Comparison of ENCODE assay signal across 16 mouse cellular contexts in the genomic region with DNA sequence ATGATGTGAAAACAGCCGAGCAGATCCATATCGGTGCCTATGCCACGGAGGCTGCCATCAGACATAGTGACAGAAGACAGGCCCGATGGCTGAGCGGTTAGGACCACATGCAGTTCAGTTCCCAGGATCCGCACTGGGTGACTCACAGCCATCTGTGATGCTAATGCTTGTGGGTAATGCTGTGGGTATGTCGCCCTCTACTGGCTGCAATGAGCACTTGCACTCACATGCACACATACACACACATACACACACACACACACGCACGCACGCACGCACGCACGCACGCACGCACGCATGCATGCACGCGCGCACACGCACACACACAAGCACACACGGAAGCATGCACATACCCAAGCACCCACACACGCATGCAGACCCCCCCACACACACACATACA.
DNase-seq lines count a peak whose midpoint lies in the region; ATAC-seq and TF ChIP-seq lines count a peak whose summit lies in the region.
"Had no signal": no experiment of that assay in that cellular context is flagged by ENCODE, and none has a peak within 500 bp of the region (broad histone marks: within the 10 kb centered on the region; RNA-seq: fewer than 3 reads in every experiment).

No protein-coding gene starts in this region.

- ATAC-seq in kidney, postnatal 0 days (replicated peaks; ENCODE audit: low FRiP score, low read depth): no peak
- ATAC-seq in kidney, embryonic 14.5 days (ENCODE audit: low FRiP score, low TSS enrichment): no peak
- ATAC-seq in midbrain, postnatal 0 days (ENCODE audit: low FRiP score): no peak
- no peak for ATAC-seq in midbrain, embryonic 15.5 days (replicated peaks)
- no peak for ATAC-seq in liver, postnatal 0 days
- ATAC-seq: activated CD4-positive, CD25-positive, alpha-beta regulatory T cell, adult 4 months had no signal

- TF ChIP-seq CTCF in kidney, postnatal 0 days (IDR thresholded peaks at IDR 0.05; ENCODE audit: low read depth): peak; percentile 25; the same call in 1 of the 2 replicates
- peak; percentile 42 for TF ChIP-seq CTCF in midbrain, postnatal 0 days (IDR thresholded peaks at IDR 0.05)
- peak; percentile 5 to 32 (median 14); a peak in 4 of 6 replicates for TF ChIP-seq CTCF in MEL (IDR thresholded peaks at IDR 0.05 in 2 of 3, conservative IDR thresholded peaks at IDR 0.05 in 1 of 3; ENCODE audit: control insufficient read depth in 1 of 3, insufficient read depth in 1 of 3, low read depth in 2 of 3, low read length in 3 of 3, poor library complexity in 1 of 3, severe bottlenecking in 1 of 3)
- TF ChIP-seq CTCF in liver, postnatal 0 days (IDR thresholded peaks at IDR 0.05; ENCODE audit: low read depth): peak; percentile 51

- H3K4me3 ChIP-seq in kidney, postnatal 0 days (replicated peaks; ENCODE audit: low read depth, low read length): no peak overlapping the region
- H3K4me3 ChIP-seq in kidney, embryonic 14.5 days (ENCODE audit: low read length): no peak overlapping the region
- H3K4me3 ChIP-seq in midbrain, postnatal 0 days (ENCODE audit: low read depth, low read length): no peak overlapping the region
- H3K4me3 ChIP-seq in midbrain, embryonic 15.5 days: no peak overlapping the region
- no peak overlapping the region for H3K4me3 ChIP-seq in MEL (ENCODE audit: control insufficient read depth in 1 of 2, insufficient read depth in 1 of 2, low read depth in 2 of 2, low read length in 2 of 2)
- no peak overlapping the region for H3K4me3 ChIP-seq in liver, postnatal 0 days (ENCODE audit: low read depth, low read length)
- H3K4me3 ChIP-seq: erythroblast, embryonic 14.5 days; limb, embryonic 12.5 days; neural tube, embryonic 13.5 days had no signal

- no peak overlapping the region for H3K27ac ChIP-seq in kidney, postnatal 0 days
- H3K27ac ChIP-seq in kidney, embryonic 14.5 days (ENCODE audit: low read depth, low read length): no peak overlapping the region
- no peak overlapping the region for H3K27ac ChIP-seq in midbrain, postnatal 0 days (ENCODE audit: low read depth, low read length)
- no peak overlapping the region for H3K27ac ChIP-seq in midbrain, embryonic 15.5 days
- no peak overlapping the region for H3K27ac ChIP-seq in MEL (ENCODE audit: control insufficient read depth, low read depth, low read length)
- no peak overlapping the region for H3K27ac ChIP-seq in liver, postnatal 0 days (ENCODE audit: low read depth)
- H3K27ac ChIP-seq: limb, embryonic 12.5 days; neural tube, embryonic 13.5 days had no signal

- no peak for TF ChIP-seq RAD21 in MEL (IDR thresholded peaks at IDR 0.05; ENCODE audit: low read depth, low read length)

- H3K9ac ChIP-seq in kidney, postnatal 0 days (ENCODE audit: low read depth, low read length): no peak overlapping the region
- H3K9ac ChIP-seq in kidney, embryonic 14.5 days (ENCODE audit: low read depth, low read length): no peak overlapping the region
- H3K9ac ChIP-seq in midbrain, postnatal 0 days (replicated peaks; ENCODE audit: low read length, poor library complexity, severe bottlenecking): no peak overlapping the region
- H3K9ac ChIP-seq in midbrain, embryonic 15.5 days: no peak overlapping the region
- no peak overlapping the region for H3K9ac ChIP-seq in MEL (ENCODE audit: control insufficient read depth, low read depth, low read length, poor library complexity, severe bottlenecking)
- H3K9ac ChIP-seq in liver, postnatal 0 days (replicated peaks): no peak overlapping the region
- H3K9ac ChIP-seq: limb, embryonic 12.5 days; neural tube, embryonic 13.5 days had no signal

- no peaks in the 10 kb centered on the region for H3K79me2 ChIP-seq in MEL (ENCODE audit: control insufficient read depth, insufficient read depth, low read length, poor library complexity)

- H3K4me2 ChIP-seq in kidney, postnatal 0 days (ENCODE audit: low read length): no peak overlapping the region
- H3K4me2 ChIP-seq in kidney, embryonic 14.5 days (replicated peaks; ENCODE audit: low read depth, low read length): no peak overlapping the region
- H3K4me2 ChIP-seq in midbrain, postnatal 0 days (ENCODE audit: low read depth, low read length, poor library complexity, severe bottlenecking): no peak overlapping the region
- H3K4me2 ChIP-seq in midbrain, embryonic 15.5 days: no peak overlapping the region
- no peak overlapping the region for H3K4me2 ChIP-seq in liver, postnatal 0 days (ENCODE audit: low read depth, low read length)
- H3K4me2 ChIP-seq: limb, embryonic 12.5 days; neural tube, embryonic 13.5 days had no signal

- no peaks in the 10 kb centered on the region for H3K9me3 ChIP-seq in kidney, postnatal 0 days (replicated peaks; ENCODE audit: low read length)
- no peaks in the 10 kb centered on the region for H3K9me3 ChIP-seq in kidney, embryonic 14.5 days (ENCODE audit: control insufficient read depth, low read length)
- H3K9me3 ChIP-seq in midbrain, postnatal 0 days (ENCODE audit: low read length): no peaks in the 10 kb centered on the region
- H3K9me3 ChIP-seq in midbrain, embryonic 15.5 days: no peaks in the 10 kb centered on the region
- no peaks in the 10 kb centered on the region for H3K9me3 ChIP-seq in MEL (replicated peaks; ENCODE audit: insufficient read depth, low read length)
- no peaks in the 10 kb centered on the region for H3K9me3 ChIP-seq in liver, postnatal 0 days (ENCODE audit: low read length)
- H3K9me3 ChIP-seq: neural tube, embryonic 13.5 days had no signal

- TF ChIP-seq EP300 in MEL (IDR thresholded peaks at IDR 0.05; ENCODE audit: low read depth in 1 of 2, low read length in 2 of 2): no peak
- no peak for TF ChIP-seq EP300 in liver, postnatal 0 days (IDR thresholded peaks at IDR 0.05; ENCODE audit: low read depth)

- H3K4me1 ChIP-seq in kidney, postnatal 0 days (replicated peaks; ENCODE audit: insufficient read depth, low read length): no peaks in the 10 kb centered on the region
- H3K4me1 ChIP-seq in kidney, embryonic 14.5 days (ENCODE audit: control insufficient read depth, insufficient read depth, low read length): no peaks in the 10 kb centered on the region
- H3K4me1 ChIP-seq in midbrain, postnatal 0 days (ENCODE audit: insufficient read depth, low read length): no peaks in the 10 kb centered on the region
- no peaks in the 10 kb centered on the region for H3K4me1 ChIP-seq in midbrain, embryonic 15.5 days
- peaks cover 6 to 12% of the 10 kb centered on the region in 2 experiments; a peak in 3 of 4 replicates for H3K4me1 ChIP-seq in MEL (ENCODE audit: control insufficient read depth in 1 of 2, insufficient read depth in 2 of 2, low read length in 2 of 2)
- no peaks in the 10 kb centered on the region for H3K4me1 ChIP-seq in liver, postnatal 0 days (ENCODE audit: insufficient read depth)
- H3K4me1 ChIP-seq: limb, embryonic 12.5 days had no signal

- no peak for TF ChIP-seq POLR2A in MEL (IDR thresholded peaks at IDR 0.05; ENCODE audit: control insufficient read depth in 1 of 2, insufficient read depth in 1 of 2, low read depth in 1 of 2, low read length in 2 of 2, poor library complexity in 1 of 2)

- WGBS in kidney, postnatal 0 days: 92% methylated on average over 20 of the region's 22 CpGs
- WGBS in kidney, embryonic 14.5 days: 100% methylated on average over 6 of the region's 22 CpGs
- no CpG with 5 or more reads among the region's 22 CpGs for WGBS in midbrain, postnatal 0 days
- 95% methylated on average over 22 of the region's 22 CpGs for WGBS in midbrain, embryonic 15.5 days
- WGBS in liver, postnatal 0 days (ENCODE audit: insufficient replicate concordance): 86% methylated on average over 11 of the region's 22 CpGs

- no peak for DNase-seq in kidney, postnatal 0 days (ENCODE audit: low spot score)
- DNase-seq in midbrain, postnatal 0 days (ENCODE audit: low spot score): no peak
- no peak for DNase-seq in MEL (ENCODE audit: low read depth, low spot score)
- no peak for DNase-seq in liver, postnatal 0 days
- no peak for DNase-seq in kidney, postnatal 25 days
- DNase-seq: adrenal gland, postnatal 25 days; heart, adult 18-20 months; lung, postnatal 14 days; spleen, adult 18-20 months; thymus, postnatal 36 days had no signal

- no peaks in the 10 kb centered on the region for H3K27me3 ChIP-seq in kidney, postnatal 0 days (ENCODE audit: insufficient read depth, low read length)
- H3K27me3 ChIP-seq in kidney, embryonic 14.5 days (ENCODE audit: control insufficient read depth, insufficient read depth, low read length): no peaks in the 10 kb centered on the region
- H3K27me3 ChIP-seq in midbrain, postnatal 0 days (ENCODE audit: insufficient read depth, low read length): no peaks in the 10 kb centered on the region
- no peaks in the 10 kb centered on the region for H3K27me3 ChIP-seq in midbrain, embryonic 15.5 days (replicated peaks)
- H3K27me3 ChIP-seq in MEL (ENCODE audit: control insufficient read depth in 1 of 2, insufficient read depth in 2 of 2, low read length in 2 of 2): no peaks in the 10 kb centered on the region
- H3K27me3 ChIP-seq in liver, postnatal 0 days (ENCODE audit: insufficient read depth, low read length): no peaks in the 10 kb centered on the region
- H3K27me3 ChIP-seq: limb, embryonic 12.5 days; neural tube, embryonic 13.5 days had no signal

- H3K36me3 ChIP-seq in kidney, postnatal 0 days (ENCODE audit: insufficient read depth, low read length): no peaks in the 10 kb centered on the region
- H3K36me3 ChIP-seq in kidney, embryonic 14.5 days (ENCODE audit: control insufficient read depth, insufficient read depth, low read length): no peaks in the 10 kb centered on the region
- no peaks in the 10 kb centered on the region for H3K36me3 ChIP-seq in midbrain, postnatal 0 days (ENCODE audit: insufficient read depth, low read length)
- H3K36me3 ChIP-seq in midbrain, embryonic 15.5 days (replicated peaks): no peaks in the 10 kb centered on the region
- H3K36me3 ChIP-seq in MEL (ENCODE audit: control insufficient read depth in 1 of 2, insufficient read depth in 2 of 2, low read length in 2 of 2): peaks cover 0 to 13% of the 10 kb centered on the region in 2 experiments; a peak in 2 of 4 replicates
- no peaks in the 10 kb centered on the region for H3K36me3 ChIP-seq in liver, postnatal 0 days (replicated peaks; ENCODE audit: insufficient read depth, low read length)
- H3K36me3 ChIP-seq: limb, embryonic 12.5 days; neural tube, embryonic 13.5 days had no signal

TF ChIP-seq in MEL, 35 proteins besides CTCF, POLR2A, EP300 and RAD21 (continues in another document):
- TF ChIP-seq POLR2AphosphoS2 (IDR thresholded peaks at IDR 0.05; ENCODE audit: low read length) (no peak), TAL1 (IDR thresholded peaks at IDR 0.05; ENCODE audit: low read length) (no peak), BHLHE40 (IDR thresholded peaks at IDR 0.05; ENCODE audit: borderline replicate concordance, low read depth, low read length) (no peak), GABPA (IDR thresholded peaks at IDR 0.05; ENCODE audit: low read depth, low read length) (no peak), ELF1 (IDR thresholded peaks at IDR 0.05; ENCODE audit: low read depth, low read length) (no peak), MYC (IDR thresholded peaks at IDR 0.05; ENCODE audit: low read depth, low read length) (no peak), ZMIZ1 (IDR thresholded peaks at IDR 0.05; ENCODE audit: low read depth, low read length) (no peak), MAZ (IDR thresholded peaks at IDR 0.05; ENCODE audit: low read depth, low read length) (no peak), CHD2 (IDR thresholded peaks at IDR 0.05; ENCODE audit: low read length) (no peak), MAFK (IDR thresholded peaks at IDR 0.05; ENCODE audit: borderline replicate concordance, low read depth, low read length) (no peak)
